Mouse (Mus musculus) ZHBTc4 (cell line): ENCODE measurements around the gene Epn2.
A peak's percentile ranks its signal among the peaks of the same experiment; 100 is the strongest.

Experiments
- DNase-seq: peaks from one replicate; pipeline ENCODE4 v3.0.0-alpha.2; 2011; ENCODE audit warnings: low read depth, low spot score

Epn2 gene

DNA sequence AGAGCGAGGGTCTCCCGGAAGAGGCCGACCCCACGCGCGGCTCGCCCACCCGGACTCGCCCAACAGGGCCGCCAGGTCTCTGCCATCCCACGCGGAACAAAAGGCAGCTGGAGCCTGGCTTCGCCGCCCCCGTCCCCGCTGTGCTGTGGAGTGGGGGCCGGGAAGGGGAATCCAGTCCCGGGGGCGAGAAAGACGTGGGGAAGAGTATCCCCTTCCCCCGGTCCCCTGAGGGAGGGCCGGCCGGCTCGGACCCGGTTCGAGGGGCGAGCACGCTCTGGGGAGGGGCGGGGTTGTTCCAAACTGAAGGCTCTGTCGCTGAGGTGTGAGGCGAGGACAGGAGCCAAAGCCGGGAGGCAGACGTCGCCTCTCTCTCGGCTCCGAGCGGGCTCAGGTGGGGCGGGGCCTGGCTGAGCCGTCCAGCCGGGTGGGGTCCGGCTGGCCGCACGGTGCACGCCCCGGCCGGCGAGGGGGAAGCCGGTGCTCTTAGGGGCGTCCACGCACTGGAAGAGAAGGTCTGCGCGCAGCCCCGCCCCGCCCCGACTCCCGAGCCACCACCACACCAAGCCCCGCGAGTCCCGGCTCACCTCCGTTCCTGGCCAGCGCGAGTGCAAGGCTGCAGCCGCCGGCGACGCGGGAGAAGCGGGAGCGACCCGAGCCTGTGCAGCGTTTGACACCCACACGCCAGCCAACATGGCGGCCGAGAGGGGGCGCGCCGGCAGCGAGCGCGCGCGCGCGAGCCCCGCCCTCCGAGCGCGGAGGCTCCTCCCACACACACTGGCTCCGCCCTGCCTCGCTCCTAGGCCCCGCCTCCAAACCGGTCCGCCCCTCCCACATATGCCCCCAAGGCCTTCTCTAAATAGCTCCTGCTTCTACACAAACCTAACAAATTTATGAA, at the start of gene Epn2:
Gene Epn2 (minus strand): TSS at position 705 of the 895 bp plus-strand sequence.
- peak; percentile 91 for DNase-seq

DNA sequence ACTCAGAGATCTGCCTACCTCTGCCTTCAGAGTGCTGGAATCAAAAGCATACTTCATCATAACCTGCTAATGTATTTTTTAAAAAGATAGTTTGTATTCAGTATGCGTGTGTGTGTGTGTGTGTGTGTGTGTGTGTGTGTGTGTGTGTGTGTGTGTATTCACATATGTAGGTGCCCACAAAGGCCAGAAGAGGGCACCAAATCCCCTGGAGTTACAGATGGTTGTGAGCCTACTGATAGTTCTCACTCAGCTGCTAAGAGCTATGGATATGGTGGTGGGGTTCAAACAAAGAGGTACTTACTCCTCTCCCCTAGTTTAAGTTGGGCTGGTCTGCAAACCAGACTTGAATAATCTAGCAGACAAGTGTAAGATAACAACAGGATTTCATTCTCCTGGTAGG, 47.0 kb upstream of the Epn2 start:
- DNase-seq, result peak; percentile 58

DNA sequence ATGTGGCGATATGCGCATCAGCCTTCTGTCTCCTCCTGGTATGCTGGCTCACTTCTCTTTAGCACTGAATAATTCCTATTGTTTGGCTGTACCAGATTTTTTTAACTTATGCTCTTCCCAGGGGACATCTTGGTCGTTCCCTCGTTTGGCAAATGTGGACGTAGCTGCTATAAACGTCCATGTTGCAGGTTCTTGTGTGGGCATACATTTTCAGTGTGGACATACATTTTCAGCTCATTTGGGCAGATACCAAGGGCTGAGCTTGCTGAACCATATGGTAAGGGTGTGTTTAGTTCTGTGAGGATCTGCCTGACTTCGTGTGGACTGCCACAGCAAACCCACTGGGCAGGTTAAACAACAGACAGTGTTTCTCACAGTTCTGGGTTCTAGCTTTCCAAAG, 45.6 kb upstream of the Epn2 start:
- DNase-seq, result no peak

DNA sequence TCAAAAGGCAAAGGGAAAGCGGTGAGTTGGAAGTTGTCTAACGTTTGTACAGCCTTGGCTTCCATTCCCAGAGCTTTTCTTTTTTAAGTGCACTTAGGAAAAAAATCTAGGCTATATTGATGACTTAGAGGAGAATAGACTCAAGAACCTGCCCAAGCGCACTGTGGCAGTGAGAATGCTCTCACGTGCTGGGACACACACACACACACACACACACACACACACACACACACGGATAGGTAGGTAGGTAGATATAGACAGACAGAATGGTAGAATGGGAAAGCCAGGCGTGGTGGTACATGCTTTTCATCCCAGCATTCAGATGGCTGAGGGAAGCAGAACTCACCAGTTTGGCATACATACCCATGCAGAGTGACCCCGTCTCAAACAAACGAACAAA, 41.3 kb upstream of the Epn2 start:
- no peak for DNase-seq

DNA sequence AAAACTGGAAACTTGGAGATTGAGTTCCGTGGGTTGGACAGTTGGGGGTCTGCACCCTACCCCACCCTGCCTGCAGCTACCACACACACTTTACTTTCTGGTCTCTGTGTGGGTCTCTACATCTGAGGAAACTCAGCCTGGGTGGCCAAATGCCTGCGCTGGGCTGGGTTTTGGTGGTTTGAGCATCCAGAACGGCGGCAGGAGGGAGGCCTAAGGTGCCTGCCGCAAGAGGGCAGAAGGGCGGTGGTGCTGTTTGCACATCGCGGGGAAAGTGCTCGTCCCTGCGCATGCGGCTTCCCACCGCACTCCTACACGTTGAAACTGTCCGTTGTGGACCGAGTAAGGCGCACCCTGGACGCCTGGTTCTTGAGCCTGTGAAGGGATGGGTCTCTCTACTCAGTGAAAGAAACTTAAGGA, 40.8 kb upstream of the Epn2 start:
- DNase-seq, result peak; percentile 98

DNA sequence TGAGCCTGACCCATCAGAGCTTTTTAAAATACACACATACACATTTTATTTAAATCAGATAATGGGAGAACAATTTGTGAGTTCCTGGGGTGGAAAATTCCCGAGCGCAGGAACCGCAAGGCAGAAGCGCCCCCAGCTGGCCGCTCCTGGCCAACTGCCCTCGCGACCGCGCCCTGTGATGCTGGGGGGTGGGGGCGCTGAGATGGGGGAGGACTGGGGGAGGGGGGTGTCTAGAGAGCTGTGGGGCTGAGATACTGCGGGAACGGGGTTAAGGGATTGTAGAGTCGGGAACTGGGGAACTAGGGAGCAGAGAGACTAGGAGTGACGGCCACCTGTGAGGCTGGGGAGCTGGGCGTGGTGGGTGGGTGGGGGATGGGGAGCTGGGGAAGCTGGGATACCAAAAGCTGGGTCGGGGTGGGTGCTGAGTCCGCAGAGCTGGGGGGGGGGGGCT, 40.3 kb upstream of the Epn2 start:
- peak; percentile 84 for DNase-seq

DNA sequence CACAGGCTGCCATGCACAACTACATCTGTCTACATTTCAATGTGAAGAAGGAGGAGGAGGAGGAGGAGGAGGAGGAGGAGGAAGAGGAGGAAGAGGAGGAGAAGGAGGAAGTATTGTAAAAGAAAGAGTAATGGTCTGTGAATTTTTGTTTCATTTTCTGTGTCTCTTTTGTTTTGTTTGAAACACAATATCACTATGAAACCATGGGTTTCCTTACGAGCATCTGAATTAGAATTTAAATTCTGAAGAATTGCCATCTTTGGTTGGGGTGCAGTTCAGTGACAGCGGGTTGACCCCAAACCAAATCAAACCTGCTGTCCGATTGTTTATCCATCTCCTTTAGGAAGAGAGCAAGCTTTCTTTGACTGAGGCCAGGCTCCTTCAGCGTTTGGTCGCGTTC, 39.9 kb upstream of the Epn2 start:
- DNase-seq, result no peak

DNA sequence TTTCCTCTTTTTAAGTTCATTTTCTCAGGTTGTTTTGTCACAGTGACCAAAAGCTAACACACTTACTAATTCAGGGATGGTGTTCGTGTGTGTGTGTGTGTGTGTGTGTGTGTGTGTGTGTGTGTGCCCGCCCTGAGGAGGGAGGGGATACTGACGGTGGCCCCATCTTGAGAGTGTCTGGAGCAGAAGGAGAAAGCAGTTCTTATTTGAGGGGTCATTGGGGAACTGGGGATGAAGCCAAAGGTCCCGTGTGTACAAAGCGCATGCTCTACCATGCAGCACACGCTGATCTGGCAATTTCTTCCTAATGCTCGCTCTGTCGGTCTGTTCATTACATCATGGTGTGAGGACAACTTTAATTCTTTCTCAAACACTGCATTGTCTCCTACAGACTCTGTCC, 39.1 kb upstream of the Epn2 start:
- DNase-seq, result no peak

DNA sequence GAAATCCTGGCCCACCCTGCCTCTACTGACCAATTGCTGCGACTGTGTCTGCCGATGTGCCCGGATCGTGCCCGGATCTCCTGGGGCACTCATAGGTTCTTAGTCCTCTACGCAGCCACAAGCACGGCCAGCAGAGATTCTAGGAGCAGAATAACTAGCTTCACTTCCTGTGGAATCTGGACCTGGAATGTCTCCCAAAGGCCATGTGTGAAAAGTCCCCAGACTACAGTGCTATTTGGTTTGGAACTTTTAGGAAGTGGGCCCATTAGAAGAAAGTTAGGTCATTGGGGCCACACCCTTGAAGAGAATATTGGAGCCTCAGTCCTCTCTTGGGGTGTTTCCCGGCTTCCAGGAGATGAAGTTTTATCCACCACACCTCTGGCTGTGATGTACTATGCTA, 38.6 kb upstream of the Epn2 start:
- no peak for DNase-seq

DNA sequence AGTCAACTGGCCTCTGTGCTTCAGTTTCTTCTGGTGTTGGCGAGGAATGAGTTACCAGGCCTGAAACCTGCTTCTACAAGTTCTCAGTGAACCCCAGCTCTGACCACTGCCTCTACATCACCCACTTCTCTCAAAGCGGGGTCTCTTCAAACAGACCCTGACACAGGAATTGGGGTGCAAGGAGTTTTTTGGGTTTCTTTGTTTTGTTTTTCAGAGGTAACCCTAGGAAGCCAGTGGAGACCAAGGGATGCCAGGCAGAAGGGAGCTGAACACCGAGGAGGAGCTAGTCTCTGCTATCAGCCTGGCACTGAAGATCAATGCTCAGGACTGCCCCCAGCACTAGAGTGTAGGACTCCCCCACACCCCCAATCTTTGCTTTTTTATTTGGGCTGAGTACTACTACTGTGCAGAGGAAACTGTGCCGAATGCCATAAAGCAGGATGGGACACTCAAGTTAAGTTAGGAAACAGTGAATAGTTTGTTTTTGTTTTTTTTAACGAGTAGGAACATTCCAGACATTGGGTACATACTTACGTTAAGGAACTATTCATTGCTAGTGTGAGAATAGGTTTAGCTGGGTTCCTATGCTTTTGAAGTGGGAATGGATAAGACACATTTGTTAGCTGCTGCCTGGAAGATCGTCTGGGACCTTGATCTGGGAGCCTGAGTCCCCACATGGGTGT, 37.9 kb upstream of the Epn2 start:
- peak; percentile 28 for DNase-seq

DNA sequence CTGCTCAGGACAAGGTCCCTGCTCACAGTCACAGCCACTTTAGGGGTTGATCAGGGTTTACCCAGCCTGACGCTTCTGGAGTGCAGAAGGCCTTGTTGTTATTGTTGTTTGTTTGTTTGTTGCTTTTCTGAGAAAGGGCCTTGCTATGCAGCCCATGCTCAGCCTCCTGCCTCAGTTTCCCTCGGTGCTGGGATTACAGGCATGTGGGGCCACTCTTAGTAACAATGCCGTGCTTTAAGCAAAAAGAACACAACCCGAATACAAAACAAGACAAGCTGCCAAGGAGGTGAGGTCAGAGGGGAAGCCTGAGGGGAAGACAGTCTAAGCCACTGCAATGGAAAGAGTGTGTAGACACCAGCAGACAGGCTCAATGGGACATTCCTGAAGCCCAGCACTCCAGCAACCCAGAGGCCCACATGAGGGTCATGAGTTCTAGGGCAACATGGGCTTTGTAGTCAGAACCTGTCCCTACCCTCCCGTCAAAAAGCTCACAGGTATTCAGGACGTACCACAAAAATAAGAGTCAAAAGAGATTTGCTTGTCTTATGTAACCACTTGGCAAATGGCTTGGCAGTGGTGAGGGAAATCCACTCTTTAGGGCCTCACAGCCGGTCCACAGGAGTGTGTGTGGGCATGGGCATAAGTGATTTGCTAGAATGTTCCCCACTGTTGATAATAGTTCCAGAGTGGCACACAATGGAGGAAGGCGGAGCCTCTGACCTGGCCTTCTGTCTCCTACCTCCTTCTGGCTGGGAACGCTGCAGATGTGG, 37.2 kb upstream of the Epn2 start:
- no peak for DNase-seq

DNA sequence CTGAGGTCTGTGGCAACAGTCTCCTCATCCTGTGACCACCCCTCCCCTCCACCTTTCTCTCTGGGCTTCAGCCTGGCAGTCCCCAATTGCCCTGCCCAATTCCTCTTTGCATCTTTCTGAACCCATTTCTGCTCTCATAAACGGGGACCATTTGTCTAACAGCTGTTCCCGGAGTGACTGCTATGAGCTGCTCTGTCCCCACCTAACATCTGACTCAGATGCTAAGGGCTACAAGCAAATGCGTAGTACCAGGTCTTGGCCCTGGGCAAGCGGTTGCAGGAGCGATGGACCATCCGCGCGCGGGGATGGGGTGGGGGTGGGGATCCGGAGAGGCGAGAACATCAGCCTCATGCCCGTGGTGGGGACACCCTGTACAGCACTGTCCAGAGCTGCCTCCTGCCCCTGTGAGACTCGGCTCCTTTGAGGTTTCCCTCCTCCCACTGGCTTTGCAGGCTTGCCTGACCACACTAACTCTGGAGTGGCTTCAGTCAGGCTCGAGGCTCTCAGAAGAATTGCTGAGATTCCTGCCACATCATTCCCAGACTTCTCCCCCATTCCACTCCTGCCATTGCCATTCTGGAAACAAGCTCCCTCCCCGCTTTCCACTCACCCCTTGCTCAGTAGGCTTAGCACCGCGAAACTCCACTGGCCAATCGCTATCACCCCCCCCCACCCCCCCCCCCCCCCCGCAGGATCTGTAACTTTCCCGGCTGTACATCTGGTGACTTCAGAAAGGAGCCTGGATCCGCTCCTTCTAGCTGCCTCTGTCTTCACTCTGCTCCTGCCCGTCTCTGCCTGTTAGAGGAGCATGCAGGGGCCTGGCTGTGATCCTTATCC, 36.4 kb upstream of the Epn2 start:
- peak; percentile 17 for DNase-seq

DNA sequence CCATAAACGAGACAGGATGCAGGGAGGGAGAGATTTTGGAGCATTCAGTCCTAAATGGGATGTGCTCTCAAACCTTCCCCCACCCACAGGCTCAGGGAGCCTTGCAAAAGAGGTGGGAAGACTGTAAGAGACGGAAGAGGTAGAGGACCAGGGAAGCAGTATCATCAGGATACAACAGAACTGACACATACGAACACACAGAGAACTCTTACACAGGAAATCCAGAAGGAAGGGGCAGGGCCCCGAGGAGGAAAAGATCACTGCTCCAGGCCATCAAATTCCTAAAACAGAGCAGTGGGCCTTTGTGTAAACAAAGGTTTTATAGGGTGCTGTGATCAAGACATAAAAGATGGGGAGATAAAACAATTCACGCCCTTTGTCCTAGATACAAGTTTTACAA, 34.9 kb upstream of the Epn2 start:
- DNase-seq, result no peak

DNA sequence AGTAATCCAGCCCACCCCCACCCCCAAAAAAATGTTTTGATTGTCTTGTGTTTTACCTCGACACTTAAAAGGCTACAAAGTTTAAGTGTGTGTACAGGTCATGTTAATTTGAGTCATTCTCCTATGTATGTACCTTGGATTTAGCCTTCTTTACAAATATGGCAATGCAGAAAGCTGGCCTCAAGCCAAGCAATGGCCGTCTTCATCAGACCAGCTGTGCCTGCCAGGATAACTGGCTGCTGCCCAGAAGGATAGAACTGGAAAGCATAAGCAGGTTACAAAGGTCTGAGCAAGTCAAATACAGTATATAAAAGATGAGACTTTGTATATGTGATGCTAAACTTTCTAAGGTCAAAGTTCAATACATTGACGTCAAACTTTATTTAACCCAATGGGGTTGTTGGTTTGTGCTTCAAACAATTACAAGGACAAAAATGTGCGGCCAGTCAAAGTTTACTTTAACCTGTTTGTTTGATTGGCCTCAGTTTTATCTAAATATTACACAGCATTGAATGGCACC, 32.7 kb upstream of the Epn2 start:
- DNase-seq, result no peak

DNA sequence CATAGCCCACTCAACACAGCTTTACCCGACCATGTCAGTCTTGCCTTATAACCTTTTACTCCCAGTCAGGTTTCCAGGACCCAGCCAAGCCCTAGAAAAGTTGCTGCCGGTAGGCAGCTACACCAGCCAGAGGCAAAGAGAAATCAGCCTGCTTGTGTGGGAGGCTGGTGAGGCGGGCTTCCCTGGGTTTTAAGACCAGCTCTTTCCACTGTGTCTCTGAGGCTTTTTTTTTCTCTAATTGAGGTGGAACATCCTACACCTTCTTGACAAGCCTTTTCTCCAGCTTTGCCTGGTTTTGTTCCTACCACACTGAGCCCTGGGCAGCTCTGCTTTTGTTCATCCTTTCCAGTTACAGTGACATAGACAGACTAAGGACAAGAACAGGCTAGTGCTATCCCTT, 31.7 kb upstream of the Epn2 start:
- no peak for DNase-seq

DNA sequence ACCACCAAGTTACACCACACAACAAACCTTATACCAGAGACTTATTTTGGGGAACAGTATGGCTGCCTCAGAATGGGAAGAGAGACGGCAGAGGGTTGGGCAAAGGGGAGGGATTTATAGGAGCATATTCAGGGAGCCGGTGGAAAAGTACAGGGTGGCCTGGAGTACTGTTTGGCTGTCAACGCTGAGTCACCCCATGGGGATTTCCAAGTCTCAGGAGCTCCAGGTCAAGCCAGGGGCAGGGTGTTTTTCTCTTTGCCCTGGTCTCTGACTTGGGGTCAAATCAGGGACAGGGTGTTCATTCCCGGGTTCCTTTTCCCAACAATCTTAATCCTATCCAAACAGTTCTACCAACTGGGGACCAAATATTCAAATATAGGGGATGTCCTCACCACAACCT, 28.6 kb upstream of the Epn2 start:
- no peak for DNase-seq

DNA sequence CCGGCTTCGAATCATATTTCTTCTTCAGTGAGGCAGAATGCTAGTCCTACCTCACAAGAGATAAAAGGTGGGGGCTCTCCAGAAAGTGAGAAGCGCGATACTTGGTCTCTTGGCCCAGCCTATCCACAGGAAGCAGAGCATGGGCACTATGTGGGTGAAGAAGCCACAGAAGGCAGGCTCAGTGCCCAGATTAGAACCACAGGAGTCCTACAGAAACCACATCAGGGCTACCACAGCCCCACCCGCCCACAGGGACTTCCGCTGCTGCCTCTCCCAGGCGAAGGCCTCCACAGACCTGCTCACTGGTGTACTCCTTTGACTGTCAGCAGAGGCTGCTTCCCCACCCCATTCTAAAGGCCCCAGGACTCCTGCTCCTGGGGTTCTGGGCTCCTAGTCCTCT, 23.2 kb upstream of the Epn2 start:
- no peak for DNase-seq

DNA sequence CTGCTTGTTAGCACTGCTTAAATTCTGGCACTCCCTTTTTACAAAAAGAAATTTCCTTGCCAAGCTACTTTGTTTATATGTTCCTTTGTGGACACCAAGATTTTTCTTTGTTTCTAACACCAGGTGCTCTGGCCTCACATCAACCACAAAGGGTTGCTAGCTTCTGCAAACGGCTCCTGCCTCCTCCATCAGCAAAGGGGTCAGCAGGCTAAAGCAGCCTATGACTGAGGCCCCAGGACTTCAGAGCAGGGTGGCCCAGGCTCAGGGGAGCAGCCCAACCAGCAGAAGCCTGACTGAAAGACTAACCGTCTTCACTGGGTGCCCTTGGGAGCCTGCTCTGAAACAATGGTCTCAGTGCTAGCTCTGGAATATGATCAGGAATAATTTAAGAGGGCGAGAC, 22.0 kb upstream of the Epn2 start:
- no peak for DNase-seq

DNA sequence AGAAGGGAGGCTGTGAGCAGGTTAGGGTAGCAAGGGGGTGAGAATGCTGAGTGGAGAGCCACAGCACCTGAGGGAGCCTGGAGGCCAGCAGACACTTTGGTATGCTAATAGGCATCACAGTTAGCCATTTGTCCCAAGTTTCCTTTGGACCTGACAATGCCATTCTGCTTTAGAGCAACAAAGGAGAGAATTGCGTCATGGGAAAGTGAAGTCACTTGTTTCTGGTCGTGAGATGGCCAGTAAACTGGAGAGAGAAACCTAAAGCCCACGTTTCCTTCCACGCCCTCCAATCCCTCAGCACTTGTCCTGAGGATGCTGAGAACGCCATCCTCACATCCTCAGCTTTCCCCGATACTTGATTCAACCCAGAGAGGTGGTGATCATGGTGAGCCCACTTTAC, 18.9 kb upstream of the Epn2 start:
- no peak for DNase-seq

DNA sequence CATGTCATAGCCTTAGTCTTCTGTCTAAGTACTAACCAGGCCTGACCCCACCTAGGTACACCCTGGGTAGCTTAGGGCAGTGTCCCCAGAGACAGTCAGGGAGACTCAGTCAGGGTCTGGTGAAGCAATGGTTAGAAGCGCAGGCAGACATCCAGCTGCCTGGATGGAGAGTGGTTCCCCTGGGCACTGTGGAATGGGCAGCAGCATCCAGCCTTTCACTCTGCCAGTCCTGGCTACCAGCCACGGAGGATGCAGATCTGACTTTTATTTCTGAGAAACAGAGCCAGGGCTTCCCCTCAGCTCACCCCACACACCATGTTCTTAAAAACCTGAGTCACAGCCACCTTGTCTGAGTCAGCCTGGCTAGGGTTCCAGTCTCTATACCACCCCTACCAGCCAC, 18.0 kb upstream of the Epn2 start:
- no peak for DNase-seq

DNA sequence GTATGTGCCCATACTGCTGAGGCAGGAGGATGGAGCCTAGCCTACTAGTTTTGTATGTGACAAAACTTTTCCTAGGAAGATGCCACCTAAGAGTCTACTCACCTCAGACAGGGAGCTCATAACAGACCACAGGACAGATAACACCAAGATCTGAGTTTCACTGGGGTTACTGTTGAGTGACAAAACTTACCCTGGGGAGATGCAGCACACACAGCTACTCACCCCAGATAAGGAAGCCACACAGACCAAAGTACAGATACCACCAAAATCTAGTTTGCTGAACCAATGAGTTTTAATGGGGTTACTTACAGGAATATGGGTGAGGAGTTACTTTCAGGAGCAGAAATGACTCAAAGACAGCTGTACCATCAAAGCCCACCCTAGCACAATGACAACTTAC, 13.6 kb upstream of the Epn2 start:
- no peak for DNase-seq
